8 mouse cellular contexts compared by ENCODE assay signal in the genomic region with DNA sequence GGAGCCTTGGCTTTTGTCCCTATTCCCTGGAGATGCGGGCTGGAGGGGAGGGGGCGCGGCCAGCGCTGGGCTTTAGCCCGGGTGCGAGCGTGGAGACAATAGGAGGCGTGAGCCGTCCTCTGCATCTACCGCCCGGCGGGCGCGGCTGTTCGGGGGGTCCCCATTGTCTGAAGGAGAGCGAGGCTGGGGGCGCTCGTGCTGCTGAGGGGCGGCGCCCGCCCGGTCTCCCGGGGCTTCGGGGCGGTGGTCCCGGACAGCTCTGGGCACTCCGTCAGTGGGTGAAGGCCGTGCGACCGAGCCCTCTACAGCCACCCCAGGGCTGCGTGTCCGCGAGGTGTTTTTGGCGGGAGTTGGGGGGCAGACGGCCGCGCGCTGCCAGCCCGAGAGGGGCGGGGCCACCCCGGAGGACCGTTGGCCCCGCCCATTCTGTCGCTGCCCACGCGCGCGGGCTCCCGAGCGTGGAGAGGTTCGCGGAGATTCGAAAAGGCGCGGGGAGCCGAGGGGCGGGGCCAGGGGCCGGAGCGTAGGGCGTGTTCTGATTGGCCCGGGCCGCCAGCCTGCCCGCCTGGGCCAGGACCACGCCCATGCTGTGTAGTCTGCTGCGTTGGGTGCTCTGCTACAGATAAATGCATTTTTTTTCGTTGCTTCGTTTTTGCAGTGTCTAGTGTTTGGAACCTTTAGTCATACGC. TPM values are rescaled to one million over a fixed set of nuclear protein-coding genes. Genes with fewer than 3 reads are reported as not detected.
A peak's percentile ranks its signal among the peaks of the same experiment; 100 is the strongest.
DNase-seq lines count a peak whose midpoint lies in the region; ATAC-seq and TF ChIP-seq lines count a peak whose summit lies in the region.

No protein-coding gene starts in this region.

- under 1% methylated on average over 55 of the region's 68 CpGs for WGBS in forebrain, postnatal 0 days
- WGBS in lung, embryonic 16.5 days = 0% methylated on average over 48 of the region's 68 CpGs

- H3K27ac ChIP-seq in forebrain, postnatal 0 days (ENCODE audit: low read depth, low read length) = peak overlapping the region; percentile 100
- H3K27ac ChIP-seq in lung, embryonic 16.5 days (ENCODE audit: low read length) = peak overlapping the region; percentile 96

- no peak for TF ChIP-seq CTCF in G1E (IDR thresholded peaks at IDR 0.05; ENCODE audit: low read depth, low read length)
- TF ChIP-seq CTCF in forebrain, postnatal 0 days (IDR thresholded peaks at IDR 0.05; ENCODE audit: low read depth) = no peak; the same call in 1 of the 2 replicates

- peak; percentile 88 for DNase-seq in G1E (ENCODE audit: low spot score)
- DNase-seq in cerebellum, adult 18-20 months = peak; percentile 96 to 97
- DNase-seq in forebrain, postnatal 0 days = peak; percentile 97
- peak; percentile 81 for DNase-seq in layer of hippocampus, adult 9-10 months (ENCODE audit: low spot score)
- peak; percentile 85 for DNase-seq in ovary, postnatal 10 days (ENCODE audit: low spot score)
- peak; percentile 96 to 99 for DNase-seq in thymus, postnatal 10 days (ENCODE audit: low spot score in 2 of 2)

- H3K27me3 ChIP-seq in G1E (ENCODE audit: insufficient read depth, low read length) = peaks cover 22% of the 10 kb centered on the region
- no peaks in the 10 kb centered on the region for H3K27me3 ChIP-seq in forebrain, postnatal 0 days (ENCODE audit: insufficient read depth, low read length)
- H3K27me3 ChIP-seq in lung, embryonic 16.5 days (ENCODE audit: control insufficient read depth, insufficient read depth, low read depth, low read length) = no peaks in the 10 kb centered on the region

- peaks cover 19% of the 10 kb centered on the region for H3K4me1 ChIP-seq in G1E (ENCODE audit: insufficient read depth, low read depth, low read length)
- peaks cover 36% of the 10 kb centered on the region for H3K4me1 ChIP-seq in forebrain, postnatal 0 days (ENCODE audit: insufficient read depth)
- peaks cover 10% of the 10 kb centered on the region for H3K4me1 ChIP-seq in lung, embryonic 16.5 days (replicated peaks; ENCODE audit: control insufficient read depth, insufficient read depth, low read length)

- peak overlapping the region; percentile 100 for H3K9ac ChIP-seq in forebrain, postnatal 0 days
- H3K9ac ChIP-seq in lung, embryonic 16.5 days (ENCODE audit: low read length) = peak overlapping the region; percentile 93

- ATAC-seq in G1E (ENCODE audit: extremely low read depth, insufficient number of reproducible peaks, low FRiP score, poor library complexity, severe bottlenecking) = peak; percentile 82
- peak; percentile 76 for ATAC-seq in forebrain, postnatal 0 days
- ATAC-seq in hematopoietic stem cell, adult 5-6 weeks (replicated peaks in 1 of 2; ENCODE audit: insufficient read depth in 1 of 2, low FRiP score in 2 of 2, low TSS enrichment in 1 of 2, low read depth in 1 of 2, poor library complexity in 2 of 2, severe bottlenecking in 2 of 2) = peak; percentile 80 to 88
- peak; percentile 90 for ATAC-seq in lung, embryonic 16.5 days (ENCODE audit: low read depth)

- H3K9me3 ChIP-seq in G1E (replicated peaks) = no peaks in the 10 kb centered on the region
- H3K9me3 ChIP-seq in forebrain, postnatal 0 days (ENCODE audit: low read length) = no peaks in the 10 kb centered on the region
- 0 out of 2 replicates have a peak, but pooled peaks cover 2% of the 10 kb centered on the region for H3K9me3 ChIP-seq in lung, embryonic 16.5 days (ENCODE audit: control insufficient read depth, low read length)

- peaks cover 28% of the 10 kb centered on the region for H3K36me3 ChIP-seq in G1E (replicated peaks)
- peaks cover 22% of the 10 kb centered on the region for H3K36me3 ChIP-seq in forebrain, postnatal 0 days (ENCODE audit: insufficient read depth)
- H3K36me3 ChIP-seq in lung, embryonic 16.5 days (ENCODE audit: control insufficient read depth, insufficient read depth, low read length) = peaks cover 19% of the 10 kb centered on the region

- H3K4me3 ChIP-seq in G1E (ENCODE audit: low read depth, low read length) = peak overlapping the region; percentile 81
- peak overlapping the region; percentile 86 for H3K4me3 ChIP-seq in forebrain, postnatal 0 days (ENCODE audit: low read depth, low read length)
- peak overlapping the region; percentile 92 for H3K4me3 ChIP-seq in lung, embryonic 16.5 days (ENCODE audit: low read length)

- H3K4me2 ChIP-seq in forebrain, postnatal 0 days (ENCODE audit: low read depth) = peak overlapping the region; percentile 90
- H3K4me2 ChIP-seq in lung, embryonic 16.5 days (ENCODE audit: low read depth, low read length) = peak overlapping the region; percentile 78

RNA-seq across cellular contexts. Expression of a gene that starts 0.6 kb away (rescaled TPM):
- total RNA-seq in G1E (2014; fragmentation: Nextera tagmentation) = 171 and 196 TPM in 2 replicates
- 804 and 935 TPM in 2 replicates for total RNA-seq in G1E (2017)
- 93.2 and 179 TPM in 2 replicates for polyA plus RNA-seq in G1E (2012)
- 2,537 and 3,460 TPM in 2 replicates for total RNA-seq in forebrain, postnatal 0 days (2014; rRNA removed)
- polyA plus RNA-seq in forebrain, postnatal 0 days (2015; fragmentation: Nextera tagmentation; extraction: Ambion mirVana) = 7,274 and 8,446 TPM in 2 replicates
- total RNA-seq in hematopoietic stem cell, adult 5-6 weeks (2017) = 1,445 and 1,820 TPM in 2 replicates
- polyA plus RNA-seq in lung, embryonic 16.5 days (2015; fragmentation: Nextera tagmentation; extraction: Ambion mirVana) = 1,638 and 1,729 TPM in 2 replicates

RNA-seq across cellular contexts. Expression of a gene that starts 27.8 kb away (rescaled TPM):
- total RNA-seq in G1E (2014; fragmentation: Nextera tagmentation) = 6.0 and 10.3 TPM in 2 replicates
- total RNA-seq in G1E (2017) = 7.0 and 9.2 TPM in 2 replicates
- polyA plus RNA-seq in G1E (2012) = 13.1 and 14.8 TPM in 2 replicates
- total RNA-seq in forebrain, postnatal 0 days (2014; rRNA removed) = 33.9 and 36.6 TPM in 2 replicates
- 21.3 and 28.1 TPM in 2 replicates for polyA plus RNA-seq in forebrain, postnatal 0 days (2015; fragmentation: Nextera tagmentation; extraction: Ambion mirVana)
- 15.6 and 25.2 TPM in 2 replicates for total RNA-seq in hematopoietic stem cell, adult 5-6 weeks (2017)
- polyA plus RNA-seq in lung, embryonic 16.5 days (2015; fragmentation: Nextera tagmentation; extraction: Ambion mirVana) = 6.9 and 8.7 TPM in 2 replicates

RNA-seq across cellular contexts. Expression of a gene that starts 42.1 kb away (rescaled TPM):
- total RNA-seq in G1E (2014; fragmentation: Nextera tagmentation) (8.5 and 12.1 TPM in 2 replicates), G1E (2017) (18.7 and 20.2 TPM in 2 replicates)
- 7.1 and 8.1 TPM in 2 replicates for polyA plus RNA-seq in G1E (2012)
- 1.2 and 1.8 TPM in 2 replicates for total RNA-seq in forebrain, postnatal 0 days (2014; rRNA removed)
- 1.1 and 1.3 TPM in 2 replicates for polyA plus RNA-seq in forebrain, postnatal 0 days (2015; fragmentation: Nextera tagmentation; extraction: Ambion mirVana)
- total RNA-seq in hematopoietic stem cell, adult 5-6 weeks (2017) = 15.8 and 34.0 TPM in 2 replicates
- polyA plus RNA-seq in lung, embryonic 16.5 days (2015; fragmentation: Nextera tagmentation; extraction: Ambion mirVana) = 14.5 and 15.7 TPM in 2 replicates

Comparison
In these comparisons a context has a peak if more than half of its experiments do, and no peak if none do; other contexts are left out.
1. Peak in every context shown above with its lines: DNase-seq, ATAC-seq, H3K4me3 ChIP-seq and H3K27ac ChIP-seq.